Mouse (Mus musculus) E14TG2a.4 (cell line): Measurements from ENCODE around the gene Midn.

ENCODE experiments used
- H3K27me3 ChIP-seq: 2 replicates; pipeline ENCODE4 v1.6.1; 2014; ENCODE audit warnings: low read length, control low read depth; ENCODE audit not compliant: insufficient read depth
- H3K36me3 ChIP-seq: 2 replicates; pipeline ENCODE4 v1.6.1; 2014; ENCODE audit warnings: low read length, control low read depth; ENCODE audit not compliant: insufficient read depth
- H3K4me1 ChIP-seq: replicated peaks from 2 replicates; pipeline ENCODE4 v1.6.1; 2014; ENCODE audit warnings: low read depth, low read length, control low read depth
- H3K4me3 ChIP-seq: replicated peaks from 2 replicates; pipeline ENCODE4 v1.5.1; 2014; ENCODE audit warnings: mild to moderate bottlenecking, low read length
- H3K9me3 ChIP-seq: 2 replicates; pipeline ENCODE4 v1.6.1; 2014; ENCODE audit warnings: low read length, control low read depth
- CTCF ChIP-seq: conservative IDR thresholded peaks from 2 replicates; pipeline ENCODE4 v1.5.1; 2014; ENCODE audit warnings: low read length
- NANOG ChIP-seq: IDR thresholded peaks from 2 replicates; pipeline ENCODE4 v1.6.1; 2014; ENCODE audit warnings: borderline replicate concordance, low read length, mixed read lengths
- POU5F1 ChIP-seq: IDR thresholded peaks from 2 replicates; pipeline ENCODE4 v1.6.1; 2014; ENCODE audit warnings: low read length, borderline replicate concordance

The Midn gene

DNA sequence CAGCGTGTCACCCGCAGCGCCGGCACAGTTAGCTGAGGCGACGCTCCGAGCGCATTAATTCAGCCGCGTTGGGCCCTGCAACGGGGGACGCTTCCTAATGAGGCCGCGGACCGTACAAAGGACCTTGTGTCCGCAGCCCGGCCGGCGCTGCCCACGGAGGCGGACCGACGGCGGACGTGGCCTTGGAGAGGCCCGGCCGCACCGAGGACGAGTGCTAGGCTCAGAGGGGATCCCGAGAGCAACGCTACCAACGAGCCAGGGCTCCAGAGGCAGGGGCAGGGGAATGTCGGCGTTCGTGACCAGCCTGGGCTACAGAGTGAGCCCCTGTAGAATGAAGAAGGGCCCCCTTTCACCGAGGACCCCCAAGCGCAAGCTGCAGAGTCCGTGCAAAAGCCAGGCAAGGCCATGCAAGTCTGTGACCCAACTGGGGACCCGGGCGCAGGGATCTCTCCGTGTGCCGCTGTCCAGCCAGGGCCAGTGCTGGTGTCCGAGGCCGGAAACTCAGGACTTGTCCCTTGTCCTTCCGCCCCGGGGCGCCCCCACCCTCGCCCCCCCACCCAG is 42.5 kb downstream of the Midn start:
- Histone ChIP-seq H3K4me1 (peaks cover 66% of the 10 kb centered on the region), H3K4me3 (peak overlapping the region; percentile 76), H3K9me3 (no peaks in the 10 kb centered on the region), H3K27me3 (peaks cover 68% of the 10 kb centered on the region), H3K36me3 (0 out of 2 replicates have a peak, but pooled peaks cover 7% of the 10 kb centered on the region)
- TF ChIP-seq POU5F1 (no peak), CTCF (no peak), NANOG (no peak)

DNA sequence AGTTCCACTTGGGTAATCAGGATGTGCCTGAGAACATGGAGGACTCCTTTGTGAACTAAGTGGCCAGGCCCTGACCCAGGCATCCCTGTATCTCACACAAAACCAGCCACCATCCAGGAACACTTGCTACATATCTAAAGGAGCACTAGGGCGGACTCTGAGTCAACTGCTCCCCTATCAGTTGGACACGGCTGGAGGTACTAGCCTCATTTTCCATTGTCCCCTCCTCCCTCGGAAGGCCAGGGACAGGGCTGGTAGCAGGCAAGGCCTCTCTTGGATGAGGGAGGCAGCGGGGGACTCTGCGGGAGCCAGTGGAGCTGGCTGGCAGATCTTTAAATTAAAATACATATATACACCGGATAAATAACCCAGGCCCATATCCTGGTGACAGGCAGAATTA is 45.9 kb downstream of the Midn start:
- TF ChIP-seq NANOG, result no peak
- Histone ChIP-seq H3K4me1 (peaks cover 50% of the 10 kb centered on the region), H3K9me3 (no peaks in the 10 kb centered on the region), H3K36me3 (0 out of 2 replicates have a peak, but pooled peaks cover 2% of the 10 kb centered on the region), H3K27me3 (peaks cover 46% of the 10 kb centered on the region), H3K4me3 (no peak overlapping the region)

DNA sequence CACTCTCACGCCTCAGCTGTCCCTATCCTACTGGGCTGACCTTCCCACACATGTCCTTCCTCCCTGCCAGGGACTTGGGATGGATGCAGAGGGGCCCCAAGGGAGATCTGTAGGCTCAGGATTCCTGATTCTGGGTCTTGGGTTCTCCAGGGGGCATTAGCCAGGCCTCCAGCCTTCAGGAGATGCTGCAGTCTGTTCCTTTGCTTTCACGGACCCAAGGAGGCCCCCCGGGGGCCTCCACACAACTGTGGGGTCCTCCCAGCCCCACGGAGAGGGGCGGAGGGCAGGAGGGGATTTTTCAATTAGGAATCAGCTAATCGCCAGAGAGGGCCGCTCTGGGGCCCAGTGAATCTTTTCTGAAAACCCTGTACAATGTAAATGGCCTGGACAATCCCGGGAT is 46.4 kb downstream of the Midn start:
- Histone ChIP-seq H3K4me3 (0 out of 2 replicates have a peak overlapping the region, but pooled peaks have one; percentile 10), H3K27me3 (peaks cover 41% of the 10 kb centered on the region), H3K4me1 (peaks cover 54% of the 10 kb centered on the region), H3K36me3 (no peaks in the 10 kb centered on the region), H3K9me3 (no peaks in the 10 kb centered on the region)
- TF ChIP-seq POU5F1, result no peak
- TF ChIP-seq NANOG, result no peak
- no peak for TF ChIP-seq CTCF

DNA sequence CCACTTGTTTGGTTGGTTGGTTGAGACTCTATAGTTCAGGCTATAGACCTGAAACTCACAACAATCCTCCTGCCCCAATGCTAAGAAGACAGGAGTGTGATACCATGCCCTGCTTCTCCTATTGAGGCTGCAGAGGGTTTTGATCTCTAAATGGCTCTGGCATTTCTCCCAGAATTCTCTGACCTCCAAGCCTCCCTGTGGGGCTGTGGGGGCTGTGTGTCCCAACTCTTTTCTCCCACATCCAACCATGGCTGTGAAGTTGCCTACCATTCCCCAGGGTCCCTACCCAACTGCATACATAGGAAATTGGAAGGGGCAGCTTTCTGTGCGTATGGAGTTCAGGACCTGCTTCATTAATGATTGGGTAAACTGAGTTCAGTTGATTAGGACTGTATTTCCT is 48.1 kb downstream of the Midn start:
- TF ChIP-seq POU5F1 (no peak), NANOG (no peak), CTCF (no peak)
- Histone ChIP-seq H3K4me3 (no peak overlapping the region), H3K36me3 (no peaks in the 10 kb centered on the region), H3K4me1 (peaks cover 57% of the 10 kb centered on the region), H3K9me3 (no peaks in the 10 kb centered on the region), H3K27me3 (peaks cover 24% of the 10 kb centered on the region)

DNA sequence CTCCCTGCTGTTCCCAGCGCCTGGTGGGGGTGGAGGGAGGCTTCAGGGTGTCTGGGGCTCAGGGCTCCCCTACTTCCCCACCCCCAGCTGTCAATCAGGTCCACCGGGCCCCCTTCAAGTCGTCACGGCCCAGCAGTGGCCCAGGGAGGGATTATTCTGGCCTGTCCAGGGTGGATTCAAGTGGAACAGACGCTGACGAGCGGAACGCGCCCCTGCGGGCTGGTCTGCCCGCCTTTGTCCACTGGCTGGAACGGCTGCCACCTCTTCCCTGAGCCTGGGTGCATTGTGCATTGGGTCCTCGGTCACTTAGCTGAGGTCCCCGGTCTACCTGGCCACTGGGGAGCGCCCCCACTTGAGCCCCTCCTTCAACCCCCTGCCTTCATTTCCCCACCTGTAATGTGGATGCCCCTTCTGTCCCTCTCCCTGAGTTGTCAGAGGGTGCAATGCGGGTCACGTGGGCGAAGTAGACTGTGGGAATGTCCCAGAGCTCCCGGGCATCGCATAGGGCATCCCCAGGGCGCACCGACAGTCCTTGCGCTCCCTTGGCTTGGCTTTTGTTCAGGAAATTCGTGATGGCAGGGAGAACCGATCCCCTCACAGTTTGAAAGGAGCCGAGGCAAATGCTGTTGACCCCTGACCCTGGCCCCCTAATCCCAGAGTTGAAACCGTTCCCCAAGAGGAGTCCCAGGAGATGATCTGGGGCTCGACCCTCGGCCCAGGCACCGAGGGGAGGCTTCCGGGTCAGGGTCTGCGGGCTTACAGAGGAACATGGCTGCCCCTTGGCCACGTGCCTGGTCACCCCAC is 48.9 kb downstream of the Midn start:
- H3K36me3 ChIP-seq, result no peaks in the 10 kb centered on the region
- H3K4me1 ChIP-seq, result peaks cover 55% of the 10 kb centered on the region
- H3K4me3 ChIP-seq, result 0 out of 2 replicates have a peak overlapping the region, but pooled peaks have one; percentile 7
- no peaks in the 10 kb centered on the region for H3K9me3 ChIP-seq
- peaks cover 17% of the 10 kb centered on the region for H3K27me3 ChIP-seq
- TF ChIP-seq NANOG, result no peak
- TF ChIP-seq CTCF, result no peak
- no peak for TF ChIP-seq POU5F1

DNA sequence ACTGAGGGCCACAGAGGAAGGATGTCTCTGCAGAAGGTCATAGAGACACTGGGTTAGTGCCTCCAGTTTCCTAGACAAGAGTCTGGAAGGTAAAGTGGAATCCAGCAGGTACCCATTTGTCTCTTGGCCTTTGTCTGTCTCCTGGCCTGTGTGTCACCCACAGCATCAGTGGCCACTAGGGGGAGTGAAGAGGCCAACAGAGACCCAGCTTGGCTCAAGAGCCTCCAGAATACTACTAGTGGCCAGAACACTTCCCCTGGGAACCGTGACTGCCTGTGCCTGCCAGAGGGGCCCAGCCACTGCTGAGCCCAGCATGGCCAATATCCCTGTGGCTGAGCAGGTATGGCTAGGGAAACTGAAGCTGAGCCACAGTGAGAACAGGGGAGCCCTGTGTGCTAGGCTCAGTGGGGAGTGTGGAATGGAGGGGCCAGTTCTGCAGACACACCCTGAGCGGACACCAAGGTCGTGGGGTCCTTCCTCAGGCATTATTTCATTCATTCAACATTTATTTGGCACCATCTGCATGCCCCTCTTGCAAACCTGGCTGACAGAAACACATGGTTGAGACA is 51.5 kb downstream of the Midn start:
- TF ChIP-seq CTCF (peak; percentile 88), NANOG (no peak), POU5F1 (no peak)
- no peak overlapping the region for H3K4me3 ChIP-seq
- H3K4me1 ChIP-seq, result peaks cover 51% of the 10 kb centered on the region
- H3K9me3 ChIP-seq, result no peaks in the 10 kb centered on the region
- H3K36me3 ChIP-seq, result no peaks in the 10 kb centered on the region
- H3K27me3 ChIP-seq, result peaks cover 10% of the 10 kb centered on the region; the same call in 1 of the 2 replicates

DNA sequence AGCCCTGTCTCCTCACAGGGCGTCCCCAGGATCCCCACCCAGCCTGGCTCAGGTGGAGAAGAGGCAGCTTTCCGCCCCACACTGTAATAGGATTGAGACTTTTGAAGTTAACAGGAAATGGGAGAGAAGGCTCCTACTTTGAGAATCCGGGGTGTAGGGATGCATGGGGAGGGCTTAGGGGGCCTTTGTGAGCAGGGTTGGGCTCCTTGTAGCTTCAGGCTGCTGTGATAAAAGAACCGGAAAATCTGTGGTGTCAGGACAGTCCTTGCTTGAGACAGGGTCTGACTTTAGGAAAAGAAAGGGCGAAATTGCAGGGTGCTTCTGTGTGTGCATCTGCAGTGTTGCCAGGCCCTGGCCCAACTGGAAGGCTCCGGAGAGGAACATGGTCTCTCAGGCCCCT is 52.4 kb downstream of the Midn start:
- Histone ChIP-seq H3K9me3 (no peaks in the 10 kb centered on the region), H3K36me3 (no peaks in the 10 kb centered on the region), H3K4me1 (peaks cover 58% of the 10 kb centered on the region), H3K27me3 (peaks cover 11% of the 10 kb centered on the region), H3K4me3 (peak overlapping the region; percentile 41)
- TF ChIP-seq CTCF (no peak), NANOG (no peak), POU5F1 (no peak)

DNA sequence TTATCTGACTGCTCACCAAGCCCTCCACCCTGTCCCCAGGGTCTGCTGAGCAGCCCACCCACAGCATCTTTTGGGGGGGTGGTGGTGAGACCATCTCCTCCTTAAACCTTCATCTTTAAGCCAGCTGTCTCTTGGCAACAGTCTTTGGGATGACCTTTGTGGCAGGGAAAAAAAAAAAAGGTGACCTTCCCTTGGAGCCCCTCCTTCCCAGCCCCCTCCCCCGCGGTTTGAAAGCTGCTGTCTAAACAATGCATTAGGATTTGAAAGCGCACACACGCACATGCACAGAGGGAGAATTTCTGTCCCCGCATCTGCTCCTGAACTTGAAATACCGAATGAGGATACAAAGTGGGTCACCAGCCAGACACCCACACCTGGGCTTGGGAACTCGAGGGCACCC is 56.0 kb downstream of the Midn start:
- no peaks in the 10 kb centered on the region for H3K36me3 ChIP-seq
- no peaks in the 10 kb centered on the region for H3K9me3 ChIP-seq
- no peak overlapping the region; the same call in 1 of the 2 replicates for H3K4me3 ChIP-seq
- peaks cover 20% of the 10 kb centered on the region for H3K27me3 ChIP-seq
- no peak for TF ChIP-seq NANOG
- TF ChIP-seq CTCF, result no peak
- TF ChIP-seq POU5F1, result no peak
- peaks cover 78% of the 10 kb centered on the region for H3K4me1 ChIP-seq
